In the genomic region with DNA sequence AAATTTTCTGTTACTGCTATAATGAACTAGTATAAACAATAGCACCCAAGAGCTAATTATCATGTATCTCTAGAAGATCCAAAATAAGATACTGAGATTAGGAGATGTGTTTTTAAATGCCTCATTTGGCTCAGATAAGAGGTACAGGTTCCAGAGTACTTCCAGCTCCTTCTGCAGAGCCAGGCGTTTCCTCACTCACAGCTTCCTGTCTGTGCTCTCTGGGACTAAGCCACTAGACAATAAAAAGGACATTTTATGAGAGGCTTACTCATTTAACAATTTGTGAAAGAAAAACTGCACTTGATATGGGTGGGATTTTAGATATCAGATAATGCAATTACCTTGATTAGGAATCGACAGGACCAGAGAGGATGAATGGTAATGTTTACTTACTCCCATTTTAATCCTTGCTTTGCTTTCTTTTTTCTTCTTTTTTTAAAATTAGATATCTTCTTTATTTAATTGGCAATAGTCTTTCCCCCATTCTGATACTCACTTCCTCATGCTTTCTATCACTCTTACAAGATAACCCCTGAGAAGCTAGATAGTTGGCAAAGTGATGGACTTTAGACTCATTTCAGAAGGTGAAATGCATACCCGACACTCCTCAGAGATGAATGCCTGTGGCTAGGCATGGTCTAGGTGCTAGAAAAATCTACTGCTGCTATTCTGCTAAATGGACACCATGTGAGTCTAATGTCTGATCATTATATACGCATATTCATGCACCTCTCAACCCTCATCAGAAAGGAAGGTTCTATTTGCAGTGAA, we compare ENCODE assay signal across 22 mouse cellular contexts.
DNase-seq lines count a peak whose midpoint lies in the region; ATAC-seq and TF ChIP-seq lines count a peak whose summit lies in the region.
"Had no signal": no experiment of that assay in that cellular context is flagged by ENCODE, and none has a peak within 500 bp of the region (broad histone marks: within the 10 kb centered on the region; RNA-seq: fewer than 3 reads in every experiment).

No protein-coding gene starts in this region.

- no peaks in the 10 kb centered on the region for H3K36me3 ChIP-seq in heart, embryonic 10.5 days
- no peaks in the 10 kb centered on the region for H3K36me3 ChIP-seq in intestine, embryonic 15.5 days
- H3K36me3 ChIP-seq in intestine, embryonic 16.5 days (ENCODE audit: control insufficient read depth, insufficient read depth, low read length) = no peaks in the 10 kb centered on the region
- no peaks in the 10 kb centered on the region for H3K36me3 ChIP-seq in intestine, postnatal 0 days (ENCODE audit: control insufficient read depth, insufficient read depth)
- H3K36me3 ChIP-seq: G1E had no signal

- H3K4me2 ChIP-seq in intestine, embryonic 15.5 days (replicated peaks) = no peak overlapping the region
- no peak overlapping the region for H3K4me2 ChIP-seq in intestine, embryonic 16.5 days (ENCODE audit: low read depth, low read length)
- H3K4me2 ChIP-seq in intestine, postnatal 0 days (replicated peaks; ENCODE audit: low read depth) = no peak overlapping the region

- no peaks in the 10 kb centered on the region for H3K4me1 ChIP-seq in heart, embryonic 10.5 days
- H3K4me1 ChIP-seq in intestine, embryonic 15.5 days (replicated peaks) = no peaks in the 10 kb centered on the region
- H3K4me1 ChIP-seq in intestine, embryonic 16.5 days (ENCODE audit: control insufficient read depth, insufficient read depth, low read length) = no peaks in the 10 kb centered on the region
- H3K4me1 ChIP-seq in intestine, postnatal 0 days (replicated peaks; ENCODE audit: control insufficient read depth, insufficient read depth, low read length) = no peaks in the 10 kb centered on the region
- no peaks in the 10 kb centered on the region for H3K4me1 ChIP-seq in cerebellum, adult 2 months (ENCODE audit: control insufficient read depth, insufficient read depth, low read length)

- H3K9ac ChIP-seq in intestine, embryonic 15.5 days = no peak overlapping the region
- H3K9ac ChIP-seq in intestine, embryonic 16.5 days (ENCODE audit: low read depth, low read length) = no peak overlapping the region
- no peak overlapping the region for H3K9ac ChIP-seq in intestine, postnatal 0 days (ENCODE audit: low read depth, low read length)

- H3K9me3 ChIP-seq in heart, embryonic 10.5 days = no peaks in the 10 kb centered on the region
- no peaks in the 10 kb centered on the region for H3K9me3 ChIP-seq in intestine, embryonic 15.5 days
- no peaks in the 10 kb centered on the region for H3K9me3 ChIP-seq in intestine, embryonic 16.5 days (ENCODE audit: control insufficient read depth, low read length)
- no peaks in the 10 kb centered on the region for H3K9me3 ChIP-seq in intestine, postnatal 0 days (ENCODE audit: control insufficient read depth)
- H3K9me3 ChIP-seq: G1E had no signal

- H3K27me3 ChIP-seq in heart, embryonic 10.5 days (ENCODE audit: insufficient read depth, poor library complexity, severe bottlenecking) = no peaks in the 10 kb centered on the region
- H3K27me3 ChIP-seq in intestine, embryonic 15.5 days (replicated peaks) = no peaks in the 10 kb centered on the region
- no peaks in the 10 kb centered on the region for H3K27me3 ChIP-seq in intestine, embryonic 16.5 days (replicated peaks; ENCODE audit: control insufficient read depth, insufficient read depth, low read length)
- H3K27me3 ChIP-seq in intestine, postnatal 0 days (replicated peaks; ENCODE audit: control insufficient read depth, insufficient read depth, low read length) = no peaks in the 10 kb centered on the region
- H3K27me3 ChIP-seq in cerebellum, adult 2 months (ENCODE audit: control insufficient read depth, insufficient read depth, low read length) = no peaks in the 10 kb centered on the region
- H3K27me3 ChIP-seq: CH12.LX had no signal

- H3K4me3 ChIP-seq in heart, embryonic 10.5 days = no peak overlapping the region
- H3K4me3 ChIP-seq in intestine, embryonic 15.5 days (replicated peaks) = no peak overlapping the region
- no peak overlapping the region for H3K4me3 ChIP-seq in intestine, embryonic 16.5 days (ENCODE audit: low read length)
- no peak overlapping the region for H3K4me3 ChIP-seq in intestine, postnatal 0 days (ENCODE audit: low read depth, low read length)
- H3K4me3 ChIP-seq in cerebellum, adult 2 months (replicated peaks; ENCODE audit: insufficient read depth, low read depth, low read length) = no peak overlapping the region

- peak; percentile 33 for DNase-seq in heart, adult 11 months
- DNase-seq in heart, embryonic 10.5 days (ENCODE audit: low spot score) = no peak
- DNase-seq in cerebellum, adult 2 months = no peak
- DNase-seq in adrenal gland, adult 2 months = no peak
- DNase-seq in cerebellum, adult 8-10 months = no peak
- DNase-seq: adrenal gland, adult 8-10 months; adrenal gland, postnatal 10 days; adrenal gland, postnatal 14 days; adrenal gland, postnatal 25 days; adrenal gland, postnatal 36 days; B cell, adult 2 months; cerebellum, adult 11 months; cerebellum, adult 11-12 months; cerebellum, adult 18-20 months had no signal

- no peak for TF ChIP-seq CTCF in intestine, postnatal 0 days (IDR thresholded peaks at IDR 0.05; ENCODE audit: low read depth)
- TF ChIP-seq CTCF in cerebellum, adult 2 months (IDR thresholded peaks at IDR 0.05; ENCODE audit: borderline replicate concordance, insufficient read depth, low read depth, low read length) = no peak

- WGBS in heart, embryonic 10.5 days = 71% methylated on average over 4 of the region's 4 CpGs
- WGBS in intestine, embryonic 15.5 days = 64% methylated on average over 4 of the region's 4 CpGs
- 59% methylated on average over 4 of the region's 4 CpGs for WGBS in intestine, embryonic 16.5 days
- 39% methylated on average over 4 of the region's 4 CpGs for WGBS in intestine, postnatal 0 days
- WGBS in cerebellum, adult 2 months = 92% methylated on average over 4 of the region's 4 CpGs

- no peak for TF ChIP-seq POLR2A in cerebellum, adult 2 months (IDR thresholded peaks at IDR 0.05; ENCODE audit: borderline replicate concordance, insufficient read depth, low read length)

- H3K27ac ChIP-seq in heart, embryonic 10.5 days = no peak overlapping the region
- no peak overlapping the region for H3K27ac ChIP-seq in intestine, embryonic 15.5 days
- no peak overlapping the region for H3K27ac ChIP-seq in intestine, embryonic 16.5 days (ENCODE audit: low read length)
- H3K27ac ChIP-seq in intestine, postnatal 0 days (ENCODE audit: low read depth, low read length) = no peak overlapping the region
- H3K27ac ChIP-seq in cerebellum, adult 2 months (ENCODE audit: insufficient read depth, low read length) = no peak overlapping the region

- peak; percentile 97 for ATAC-seq in intestine, embryonic 15.5 days
- ATAC-seq in intestine, embryonic 16.5 days = peak; percentile 99
- peak; percentile 57; the same call in 1 of the 2 replicates for ATAC-seq in intestine, postnatal 0 days
- ATAC-seq: activated CD4-positive, CD25-positive, alpha-beta regulatory T cell, adult 4 months; CD4-positive, CD25-positive, alpha-beta regulatory T cell, adult 4 months; Patski had no signal
